Mouse (Mus musculus) liver, embryonic 14.5 days (tissue): Measurements from ENCODE around the gene Syt7. TPM values are rescaled to one million over a fixed set of nuclear protein-coding genes. Genes with fewer than 3 reads are reported as not detected.

Experiments used
- ATAC-seq: fragments of 200-750 bp; cut with Nextera tagmentation; 2 replicates; pipeline ENCODE4 v1.8.0; 2017; ENCODE audit warnings: moderate number of reproducible peaks, mild to moderate bottlenecking, moderate library complexity; ENCODE audit not compliant: insufficient read depth
- DNase-seq, 3 experiments: peaks; one replicate each; pipeline ENCODE4 v3.0.0-alpha.2; 2012 to 2013; ENCODE audit warnings: low read depth in 3 of 3, low spot score in 3 of 3
- H3K27ac ChIP-seq: fragments of 300-500 bp; sonication (generic); 2 replicates; pipeline ENCODE4 v1.5.1; 2014; ENCODE audit warnings: moderate library complexity, mild to moderate bottlenecking, control low read depth, inconsistent platforms
- H3K27me3 ChIP-seq: fragments of 300-500 bp; sonication (generic); 2 replicates; pipeline ENCODE4 v1.6.1; 2014; ENCODE audit warnings: mild to moderate bottlenecking, low read length, moderate library complexity; ENCODE audit not compliant: control insufficient read depth, insufficient read depth
- H3K36me3 ChIP-seq: fragments of 300-500 bp; sonication (generic); replicated peaks from 2 replicates; pipeline ENCODE4 v1.6.1; 2014; ENCODE audit warnings: low read depth; ENCODE audit not compliant: control insufficient read depth, insufficient read depth
- H3K4me1 ChIP-seq, 2 experiments: fragments of 200-500 bp in 1 of 2; fragments of 300-500 bp in 1 of 2; sonication (generic) in 1 of 2; replicated peaks; 2 replicates each; pipeline ENCODE4 v1.6.1; 2012 to 2014; ENCODE audit warnings: antibody characterized with exemption in 1 of 2, inconsistent platforms in 1 of 2, low read length in 1 of 2; ENCODE audit not compliant: control insufficient read depth in 2 of 2, insufficient read depth in 2 of 2
- H3K4me2 ChIP-seq: fragments of 300-500 bp; sonication (generic); 2 replicates; pipeline ENCODE4 v1.6.1; 2014; ENCODE audit warnings: low read depth, mild to moderate bottlenecking, control low read depth, moderate library complexity
- H3K4me3 ChIP-seq, 2 experiments: fragments of 200-500 bp in 1 of 2; fragments of 300-500 bp in 1 of 2; sonication (generic) in 1 of 2; 2 replicates each; pipeline ENCODE4 v1.5.1; 2012 to 2014; ENCODE audit warnings: low read depth in 2 of 2, low read length in 2 of 2, mild to moderate bottlenecking in 2 of 2, control low read depth in 1 of 2, inconsistent platforms in 1 of 2, moderate library complexity in 1 of 2; ENCODE audit not compliant: insufficient read depth in 1 of 2
- H3K9ac ChIP-seq: fragments of 300-500 bp; sonication (generic); replicated peaks from 2 replicates; pipeline ENCODE4 v1.6.1; 2014; ENCODE audit warnings: mild to moderate bottlenecking, control low read depth, moderate library complexity
- H3K9me3 ChIP-seq: fragments of 300-500 bp; sonication (generic); 2 replicates; pipeline ENCODE4 v1.6.1; 2016; ENCODE audit warnings: low read length, mixed read lengths; ENCODE audit not compliant: control insufficient read depth
- CTCF ChIP-seq: IDR thresholded peaks from 2 replicates; pipeline ENCODE4 v1.5.1; 2016; ENCODE audit warnings: antibody characterized with exemption, low read depth, control low read depth
- EP300 ChIP-seq: IDR thresholded peaks from 2 replicates; pipeline ENCODE4 v1.6.1; 2016; ENCODE audit warnings: antibody characterized with exemption, low read depth
- WGBS: fragments of 180-500 bp; shearing (Covaris S2); extraction: QIAGEN DNeasy Blood & Tissue Kit; methylation state at CpG from one replicate; pipeline ENCODE4 v1.1.7; 2014; ENCODE audit not compliant: insufficient replicate concordance; 5-methylcytosine and 5-hydroxymethylcytosine counted together
- polyA plus RNA-seq, 2 experiments: library from polyadenylated mRNA; depleted of rRNA in 1 of 2; stranded (reverse) in 1 of 2; unstranded in 1 of 2; fragments of >200 nt; fragmentation: Nextera tagmentation in 1 of 2; extraction: Ambion mirVana in 1 of 2; gene quantifications; 2 replicates each; pipeline versions ENCODE4 v1.2.1 to v1.2.3; 2012 to 2014

Gene Syt7
- polyA plus RNA-seq, 2 experiments: 0.04 to 0.37 TPM

DNA sequence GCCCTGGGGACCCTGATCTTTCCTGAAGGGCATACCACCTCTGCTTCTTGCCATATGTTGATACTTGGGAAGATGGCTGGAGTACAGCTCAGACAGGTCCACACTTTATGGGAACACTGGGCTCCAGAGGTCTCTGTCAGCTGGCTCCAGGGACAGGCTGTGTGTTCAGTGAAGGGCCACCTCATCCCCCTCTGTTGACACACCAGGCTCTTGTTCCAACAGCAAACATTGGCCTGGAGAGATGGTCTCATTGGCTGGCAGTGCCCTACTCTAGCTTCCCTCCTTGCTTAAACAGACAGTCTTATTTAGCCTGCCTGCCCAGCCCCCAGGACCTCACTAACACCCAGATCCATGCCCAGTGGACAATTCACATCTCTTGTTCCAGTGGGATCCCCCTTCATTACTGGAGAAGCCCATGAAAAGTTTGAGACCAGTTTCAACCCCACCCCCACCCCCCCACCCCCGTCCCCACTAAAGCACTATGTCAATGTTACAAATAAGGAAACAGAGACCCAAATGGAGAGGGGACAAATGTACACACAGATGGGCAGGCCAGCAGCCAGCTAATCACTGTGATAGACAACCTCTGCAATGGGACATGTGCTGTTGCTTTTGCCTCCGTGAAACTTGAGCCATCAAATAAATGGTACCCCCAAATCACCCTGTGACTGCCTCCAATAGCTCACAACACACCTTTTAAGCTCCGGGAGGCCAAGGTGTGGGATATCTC is 22.6 kb upstream of the Syt7 start:
- DNase-seq (peak in 1 of 3 experiments; percentile 9), ATAC-seq (peak; percentile 55; the same call in 1 of the 2 replicates)
- H3K9ac ChIP-seq: no peak overlapping the region
- no peak overlapping the region for H3K4me3 ChIP-seq
- no peak overlapping the region for H3K4me2 ChIP-seq
- 32% methylated on average over 3 of the region's 3 CpGs for WGBS
- H3K27ac ChIP-seq: no peak overlapping the region
- 0 out of 4 replicates have a peak, but pooled peaks cover 0 to 3% of the 10 kb centered on the region in 2 experiments for H3K4me1 ChIP-seq
- no peak for TF ChIP-seq EP300
- TF ChIP-seq CTCF: no peak
- no peaks in the 10 kb centered on the region for H3K9me3 ChIP-seq
- no peaks in the 10 kb centered on the region for H3K27me3 ChIP-seq
- H3K36me3 ChIP-seq: no peaks in the 10 kb centered on the region

DNA sequence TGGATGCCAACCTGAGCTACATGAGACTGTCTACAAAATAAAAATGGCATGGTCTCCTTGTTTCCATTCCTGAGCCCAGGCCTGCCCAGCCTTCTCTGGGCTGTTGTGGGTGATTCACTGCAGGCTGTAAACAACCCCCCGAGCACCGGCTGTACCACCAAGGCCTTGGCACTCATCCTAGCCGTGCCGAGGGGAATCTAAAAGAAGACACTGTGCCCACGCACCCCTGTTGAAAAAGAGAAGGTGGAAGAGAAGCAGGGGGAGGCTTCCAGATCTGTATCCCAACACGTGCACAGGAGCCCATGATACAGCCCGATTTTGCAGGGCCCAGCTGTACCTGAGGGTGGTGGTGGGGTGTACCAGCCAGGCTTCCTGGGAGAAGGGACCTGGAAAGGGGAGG is 21.1 kb upstream of the Syt7 start:
- H3K4me1 ChIP-seq: 0 out of 4 replicates have a peak, but pooled peaks cover 0 to 3% of the 10 kb centered on the region in 2 experiments
- WGBS: 59% methylated on average over 7 of the region's 7 CpGs
- no peaks in the 10 kb centered on the region for H3K27me3 ChIP-seq
- H3K27ac ChIP-seq: no peak overlapping the region
- DNase-seq (no peak), ATAC-seq (no peak)
- no peak overlapping the region for H3K9ac ChIP-seq
- H3K4me2 ChIP-seq: no peak overlapping the region
- TF ChIP-seq CTCF: no peak
- TF ChIP-seq EP300: no peak
- no peaks in the 10 kb centered on the region for H3K36me3 ChIP-seq
- no peak overlapping the region for H3K4me3 ChIP-seq
- no peaks in the 10 kb centered on the region for H3K9me3 ChIP-seq

DNA sequence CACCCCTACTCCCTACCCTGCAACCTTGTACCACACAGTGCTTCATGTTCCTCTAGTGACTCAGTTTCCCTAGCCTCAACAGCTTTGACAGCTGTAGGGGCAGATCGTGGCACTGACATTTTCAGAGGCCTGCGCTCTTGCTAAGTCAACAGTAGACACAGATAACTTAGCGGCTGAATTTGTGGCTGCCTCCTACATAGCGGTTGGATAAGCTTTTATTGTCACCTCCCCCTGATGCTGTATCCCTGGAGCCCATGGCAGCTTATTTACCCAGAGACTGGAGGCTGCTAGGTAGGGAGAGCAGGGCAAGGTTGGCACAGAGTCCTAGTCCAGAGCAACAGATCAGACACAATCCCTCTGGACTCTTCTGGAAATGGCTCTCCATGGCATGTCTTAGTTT is 19.0 kb upstream of the Syt7 start:
- H3K4me1 ChIP-seq: 0 out of 4 replicates have a peak, but pooled peaks cover 0 to 3% of the 10 kb centered on the region in 2 experiments
- no peak overlapping the region for H3K9ac ChIP-seq
- H3K27me3 ChIP-seq: no peaks in the 10 kb centered on the region
- H3K27ac ChIP-seq: no peak overlapping the region
- no peak for ATAC-seq
- H3K4me3 ChIP-seq: no peak overlapping the region
- WGBS: 60% methylated on average over 4 of the region's 4 CpGs
- no peak for DNase-seq
- TF ChIP-seq EP300 (no peak), CTCF (no peak)
- H3K36me3 ChIP-seq: no peaks in the 10 kb centered on the region
- H3K4me2 ChIP-seq: no peak overlapping the region
- H3K9me3 ChIP-seq: no peaks in the 10 kb centered on the region

DNA sequence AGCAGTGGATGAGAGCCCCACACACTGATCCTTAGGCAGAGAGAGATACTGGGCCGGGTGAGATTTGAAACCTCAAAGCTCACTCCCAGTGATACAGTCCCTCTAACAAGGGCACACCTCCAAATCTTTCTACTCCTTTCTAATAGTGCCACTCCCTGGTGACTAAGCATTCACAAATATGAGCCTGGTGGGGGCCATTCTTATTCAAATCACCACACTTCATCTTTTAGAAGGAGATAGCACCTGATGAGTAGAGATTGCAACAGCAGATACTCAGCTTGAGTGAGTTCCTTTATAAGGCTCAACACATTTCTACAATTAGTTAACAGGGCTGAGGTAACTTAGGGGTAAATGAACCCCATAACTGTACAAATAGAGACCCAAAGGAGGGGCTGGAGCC is 15.7 kb upstream of the Syt7 start:
- Histone ChIP-seq H3K9ac (no peak overlapping the region), H3K9me3 (no peaks in the 10 kb centered on the region), H3K4me1 (no peaks in the 10 kb centered on the region), H3K4me3 (no peak overlapping the region), H3K4me2 (no peak overlapping the region), H3K27me3 (no peaks in the 10 kb centered on the region), H3K27ac (no peak overlapping the region), H3K36me3 (no peaks in the 10 kb centered on the region)
- no peak for ATAC-seq
- no peak for DNase-seq
- 41% methylated on average over 1 of the region's 1 CpGs for WGBS
- TF ChIP-seq CTCF: no peak
- TF ChIP-seq EP300: no peak

DNA sequence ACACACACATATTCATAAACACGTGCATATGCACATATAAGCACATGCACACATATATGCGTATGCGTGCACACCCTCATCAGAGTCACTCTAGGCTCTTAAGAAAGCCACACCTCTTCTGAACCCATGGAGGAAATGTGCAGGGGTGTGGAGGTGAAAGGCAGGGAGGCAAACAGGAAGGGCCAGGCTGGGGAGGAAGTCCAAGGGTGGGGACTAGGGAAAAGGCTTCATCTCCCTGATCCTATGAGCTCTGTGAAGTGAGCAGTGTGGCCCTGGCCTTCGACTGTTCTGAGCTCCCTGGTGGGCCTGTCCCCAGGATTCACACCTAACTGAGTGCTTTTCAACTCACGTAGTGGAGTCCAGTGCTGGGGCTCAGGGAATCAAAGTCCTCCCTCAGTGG is 13.6 kb upstream of the Syt7 start:
- Histone ChIP-seq H3K9me3 (no peaks in the 10 kb centered on the region), H3K4me3 (no peak overlapping the region), H3K9ac (no peak overlapping the region), H3K36me3 (no peaks in the 10 kb centered on the region), H3K4me1 (no peaks in the 10 kb centered on the region), H3K27me3 (no peaks in the 10 kb centered on the region), H3K27ac (no peak overlapping the region), H3K4me2 (no peak overlapping the region)
- 42% methylated on average over 5 of the region's 5 CpGs for WGBS
- ATAC-seq: no peak
- TF ChIP-seq EP300 (no peak), CTCF (no peak)
- no peak for DNase-seq
